Mouse (Mus musculus): ENCODE results near the gene Mars. TPM values are rescaled to one million over a fixed set of nuclear protein-coding genes. Genes with fewer than 3 reads are reported as not detected.

Gene Mars
- polyA plus RNA-seq, 1 experiment from 2014 or later, result 84.0 TPM

Other genes with a start within 250 kb of the Mars start
- 1,002 and 1,117 TPM in 2 replicates for gene Cdk4, start 248.3 kb downstream of the Mars start, polyA plus RNA-seq (2015; fragmentation: Nextera tagmentation; extraction: Ambion mirVana)
- gene Tspan31, start 241.5 kb downstream of the Mars start, polyA plus RNA-seq (2015; fragmentation: Nextera tagmentation; extraction: Ambion mirVana), result 110 and 114 TPM in 2 replicates
- not detected in 2 replicates for gene Agap2, start 236.5 kb downstream of the Mars start, polyA plus RNA-seq (2015; fragmentation: Nextera tagmentation; extraction: Ambion mirVana)
- gene Os9, start 190.7 kb downstream of the Mars start, polyA plus RNA-seq (2015; fragmentation: Nextera tagmentation; extraction: Ambion mirVana), result 48.0 and 49.5 TPM in 2 replicates
- gene B4galnt1, start 146.6 kb downstream of the Mars start, polyA plus RNA-seq (2015; fragmentation: Nextera tagmentation; extraction: Ambion mirVana), result 1.2 and 1.7 TPM in 2 replicates
- gene Slc26a10, start 131.1 kb downstream of the Mars start, polyA plus RNA-seq (2015; fragmentation: Nextera tagmentation; extraction: Ambion mirVana), result 18.0 and 21.5 TPM in 2 replicates
- gene Arhgef25, start 121.7 kb downstream of the Mars start, polyA plus RNA-seq (2015; fragmentation: Nextera tagmentation; extraction: Ambion mirVana), result 21.4 and 21.6 TPM in 2 replicates
- gene Dtx3, start 116.1 kb downstream of the Mars start, polyA plus RNA-seq (2015; fragmentation: Nextera tagmentation; extraction: Ambion mirVana), result 65.2 and 67.7 TPM in 2 replicates
- gene Pip4k2c, start 100.2 kb downstream of the Mars start, polyA plus RNA-seq (2015; fragmentation: Nextera tagmentation; extraction: Ambion mirVana), result 23.2 and 23.8 TPM in 2 replicates
- gene Kif5a, start 48.4 kb downstream of the Mars start, polyA plus RNA-seq (2015; fragmentation: Nextera tagmentation; extraction: Ambion mirVana), result 0.32 and 0.63 TPM in 2 replicates
- gene Dctn2, start 45.4 kb downstream of the Mars start, polyA plus RNA-seq (2015; fragmentation: Nextera tagmentation; extraction: Ambion mirVana), result 133 and 136 TPM in 2 replicates
- 12.6 and 12.7 TPM in 2 replicates for gene Mbd6, start 22.8 kb downstream of the Mars start, polyA plus RNA-seq (2015; fragmentation: Nextera tagmentation; extraction: Ambion mirVana)
- 1.7 and 1.9 TPM in 2 replicates for gene Arhgap9, start 10.2 kb upstream of the Mars start, polyA plus RNA-seq (2015; fragmentation: Nextera tagmentation; extraction: Ambion mirVana)
- 0.93 and 1.4 TPM in 2 replicates for gene Gli1, start 30.2 kb upstream of the Mars start, polyA plus RNA-seq (2015; fragmentation: Nextera tagmentation; extraction: Ambion mirVana)
- gene Inhbe, start 42.6 kb upstream of the Mars start, polyA plus RNA-seq (2015; fragmentation: Nextera tagmentation; extraction: Ambion mirVana), result 0.06 TPM in 1 of 2 replicates, not detected in the other
- gene Inhbc, start 58.6 kb upstream of the Mars start, polyA plus RNA-seq (2015; fragmentation: Nextera tagmentation; extraction: Ambion mirVana), result not detected in 2 replicates
- 29.1 and 30.4 TPM in 2 replicates for gene R3hdm2, start 68.5 kb upstream of the Mars start, polyA plus RNA-seq (2015; fragmentation: Nextera tagmentation; extraction: Ambion mirVana)
- 0.76 and 1.0 TPM in 2 replicates for gene Stac3, start 189.9 kb upstream of the Mars start, polyA plus RNA-seq (2015; fragmentation: Nextera tagmentation; extraction: Ambion mirVana)
- gene Ndufa4l2, start 203.2 kb upstream of the Mars start, polyA plus RNA-seq (2015; fragmentation: Nextera tagmentation; extraction: Ambion mirVana), result 14.2 and 18.1 TPM in 2 replicates
- 78.3 and 84.5 TPM in 2 replicates for gene Shmt2, start 210.7 kb upstream of the Mars start, polyA plus RNA-seq (2015; fragmentation: Nextera tagmentation; extraction: Ambion mirVana)
- 0.62 TPM in 2 replicates for gene Nxph4, start 222.8 kb upstream of the Mars start, polyA plus RNA-seq (2015; fragmentation: Nextera tagmentation; extraction: Ambion mirVana)